Mouse (Mus musculus): ENCODE data around the gene Fcho2.

The Fcho2 gene

DNA sequence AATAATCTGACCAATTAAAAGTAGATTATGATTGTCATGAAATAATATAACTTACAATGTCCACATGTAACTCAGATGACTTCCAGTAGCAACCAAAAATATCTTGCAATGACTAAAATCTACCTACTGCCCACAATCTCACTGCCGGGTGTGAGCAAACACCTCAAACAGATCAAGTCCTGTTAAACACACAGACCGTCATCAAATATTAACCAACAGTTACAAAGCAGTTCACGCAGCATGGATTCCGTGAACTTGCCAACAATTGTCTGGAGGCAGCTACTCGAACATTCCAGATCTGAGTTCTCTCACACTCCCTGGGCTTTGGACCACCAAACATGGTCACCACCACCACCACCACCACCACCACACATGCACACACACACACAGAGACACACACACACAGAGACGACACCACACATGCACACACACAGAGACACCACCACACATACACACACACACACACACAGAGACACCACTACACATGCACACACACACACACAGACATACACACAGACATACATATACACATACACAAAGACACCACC lies 99.7 kb downstream of the Fcho2 start:
- DNase-seq (ENCODE audit: low read depth, low spot score) = no peak

DNA sequence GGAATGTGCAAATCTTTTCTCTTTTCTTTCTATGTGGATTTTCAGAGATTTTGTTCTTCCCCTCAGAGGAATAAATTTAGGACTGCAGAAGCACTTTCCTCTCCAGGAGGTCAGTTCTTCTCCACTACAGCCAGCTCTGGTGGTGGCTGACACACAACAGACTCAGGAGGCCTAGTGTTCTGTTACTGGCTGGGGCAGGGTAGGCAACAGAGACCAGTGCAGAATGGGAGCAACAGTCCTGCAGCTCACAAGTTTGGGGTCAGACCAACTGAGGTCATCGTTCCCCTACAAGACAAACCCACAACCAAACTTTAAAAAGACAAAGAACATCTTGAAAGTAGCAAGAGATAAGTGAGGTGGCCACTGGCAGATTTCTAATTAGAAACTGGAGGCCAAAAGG lies 104.6 kb downstream of the Fcho2 start:
- no peak for DNase-seq (ENCODE audit: low read depth, low spot score)

GRCm38 (mm10) chr13:98710236-98710635 lies 105.0 kb downstream of the Fcho2 start:
- no peak for DNase-seq (ENCODE audit: low read depth, low spot score)

DNA sequence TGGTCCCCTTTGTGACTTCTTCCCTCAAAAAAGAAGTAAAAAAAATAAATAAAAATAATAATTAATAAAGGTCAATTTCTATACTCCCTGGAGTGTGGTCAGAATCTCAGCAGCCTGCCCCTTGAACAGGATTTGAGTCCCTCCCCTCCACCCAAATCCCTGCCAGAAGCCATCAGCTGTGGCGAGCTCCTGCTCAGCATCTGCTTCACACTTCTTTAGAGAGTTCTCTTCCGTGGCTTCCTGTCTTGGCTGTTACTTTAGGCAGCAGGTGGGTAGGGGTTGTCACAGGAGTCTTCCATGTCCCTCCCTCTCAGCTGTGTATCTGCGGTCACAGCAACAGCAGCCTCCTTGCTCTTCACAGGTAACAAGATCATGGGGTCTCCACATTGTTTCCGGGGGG lies 109.7 kb downstream of the Fcho2 start:
- no peak for DNase-seq (ENCODE audit: low read depth, low spot score)

DNA sequence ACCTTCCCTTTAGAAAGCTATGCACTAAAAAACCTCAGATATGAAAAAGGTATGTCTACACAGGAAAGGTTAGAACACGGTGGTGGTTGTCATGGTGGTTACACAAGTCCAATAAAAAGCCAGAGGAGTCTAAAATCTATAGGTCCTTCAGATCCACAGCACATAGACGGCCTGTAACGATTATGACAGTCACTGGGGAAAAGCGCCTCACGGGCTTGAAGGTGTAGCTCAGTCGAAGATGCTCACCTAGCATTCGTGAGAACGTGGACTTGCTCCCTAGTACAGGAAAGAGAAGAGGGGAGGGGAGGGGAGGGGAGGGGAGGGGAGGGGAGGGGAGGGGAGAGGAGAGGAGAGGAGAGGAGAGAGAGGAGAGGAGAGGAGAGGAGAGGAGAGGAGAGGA lies 111.5 kb downstream of the Fcho2 start:
- no peak for DNase-seq (ENCODE audit: low read depth, low spot score)

- no peak for DNase-seq (ENCODE audit: low read depth, low spot score)
These were observed 112.9 kb downstream of the Fcho2 start for GRCm38 (mm10) chr13:98702361-98702760.

DNA sequence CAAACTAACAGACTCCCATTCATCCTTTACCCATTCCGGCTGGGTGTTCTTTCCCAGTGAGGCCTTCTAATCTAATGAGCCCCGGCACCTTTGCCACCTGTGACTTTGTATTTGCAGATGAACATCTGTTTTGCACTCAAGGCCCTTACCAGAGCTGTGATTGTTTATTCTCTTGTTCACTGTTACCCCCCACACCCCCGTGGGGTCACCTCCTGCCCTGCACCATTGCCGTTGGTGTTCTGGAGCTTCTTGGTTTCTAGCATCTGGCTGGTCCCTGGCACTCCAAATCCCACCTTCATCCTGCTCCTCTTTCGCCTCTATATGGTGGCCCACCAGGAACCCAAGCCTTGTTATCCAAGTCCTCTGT lies 114.0 kb downstream of the Fcho2 start:
- no peak for DNase-seq (ENCODE audit: low read depth, low spot score)

DNA sequence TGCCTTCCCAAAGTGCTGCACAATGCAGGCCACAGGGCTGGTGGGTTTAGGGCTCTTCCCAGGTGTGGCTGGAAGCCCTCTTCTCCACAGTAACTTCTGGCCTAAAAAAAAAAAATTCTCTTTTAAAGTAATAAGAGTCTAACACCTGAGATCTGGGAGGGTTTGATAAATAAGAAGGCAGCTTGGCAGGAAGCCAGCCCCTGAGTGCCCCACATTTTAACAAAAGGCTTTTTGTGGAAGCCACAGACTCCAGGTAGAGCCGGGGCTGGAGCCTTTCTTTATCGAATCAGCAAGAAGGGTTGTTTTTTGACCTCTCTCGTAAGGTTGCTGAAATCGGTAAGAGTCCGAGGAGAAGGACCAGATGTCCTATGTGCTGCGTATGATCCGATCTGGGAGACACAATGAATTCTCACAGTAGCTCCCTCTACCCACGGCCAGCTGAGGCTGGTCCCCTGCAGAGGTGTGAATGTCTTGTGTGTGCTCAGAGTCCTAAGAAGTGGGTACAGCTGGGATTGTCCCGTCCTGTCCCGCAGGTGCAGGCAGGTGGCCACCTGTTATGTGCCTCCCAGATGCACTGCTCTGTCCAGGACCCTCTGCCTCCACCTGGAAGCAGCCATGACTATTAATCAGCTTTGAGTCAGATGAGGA lies 114.5 kb downstream of the Fcho2 start:
- no peak for DNase-seq (ENCODE audit: low read depth, low spot score)

GRCm38 (mm10) chr13:98699982-98700540 lies 115.2 kb downstream of the Fcho2 start:
- DNase-seq (ENCODE audit: low read depth, low spot score) = no peak

- DNase-seq (ENCODE audit: low read depth, low spot score) = no peak
These were observed 116.1 kb downstream of the Fcho2 start for GRCm38 (mm10) chr13:98699051-98699744.

DNA sequence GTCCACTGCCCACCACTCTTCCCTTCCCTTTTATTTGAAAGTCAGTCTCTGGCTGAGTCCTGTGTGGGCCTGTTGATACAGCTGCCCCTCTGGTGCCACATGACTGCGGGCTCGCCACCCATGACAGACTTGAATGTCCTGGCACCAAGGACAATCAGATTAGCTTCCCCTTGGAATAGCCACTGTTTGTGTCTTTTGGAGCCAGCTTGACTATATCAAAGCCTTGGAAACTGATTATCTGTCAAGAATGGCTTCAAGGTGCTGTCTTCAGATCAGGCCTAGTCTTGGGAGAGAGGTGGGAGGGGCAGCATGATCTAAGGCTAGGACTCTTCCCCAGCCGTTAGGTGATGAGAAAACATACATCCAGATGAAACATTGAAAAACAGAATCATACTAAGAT lies 118.5 kb downstream of the Fcho2 start:
- DNase-seq (ENCODE audit: low read depth, low spot score) = no peak

DNA sequence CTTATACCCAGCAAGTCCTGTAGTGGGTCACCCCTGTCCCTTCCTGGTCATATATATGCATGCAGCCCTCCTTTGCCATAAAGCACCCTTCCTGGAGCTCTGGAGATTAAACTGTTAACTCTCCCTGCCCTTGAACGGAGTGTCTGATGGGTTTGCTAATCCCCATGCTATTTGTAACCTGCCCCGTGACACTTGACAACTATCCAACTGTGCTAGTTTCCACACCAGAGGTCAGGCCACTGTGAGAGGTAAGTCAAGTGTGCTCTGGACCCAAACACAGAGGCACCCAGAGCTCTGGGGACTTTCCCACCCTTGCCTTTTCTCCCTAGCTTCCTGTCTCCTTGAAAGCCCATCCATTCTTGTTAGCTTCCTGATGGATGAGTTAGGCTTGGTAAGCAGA lies 119.7 kb downstream of the Fcho2 start:
- DNase-seq (ENCODE audit: low read depth, low spot score) = no peak

DNA sequence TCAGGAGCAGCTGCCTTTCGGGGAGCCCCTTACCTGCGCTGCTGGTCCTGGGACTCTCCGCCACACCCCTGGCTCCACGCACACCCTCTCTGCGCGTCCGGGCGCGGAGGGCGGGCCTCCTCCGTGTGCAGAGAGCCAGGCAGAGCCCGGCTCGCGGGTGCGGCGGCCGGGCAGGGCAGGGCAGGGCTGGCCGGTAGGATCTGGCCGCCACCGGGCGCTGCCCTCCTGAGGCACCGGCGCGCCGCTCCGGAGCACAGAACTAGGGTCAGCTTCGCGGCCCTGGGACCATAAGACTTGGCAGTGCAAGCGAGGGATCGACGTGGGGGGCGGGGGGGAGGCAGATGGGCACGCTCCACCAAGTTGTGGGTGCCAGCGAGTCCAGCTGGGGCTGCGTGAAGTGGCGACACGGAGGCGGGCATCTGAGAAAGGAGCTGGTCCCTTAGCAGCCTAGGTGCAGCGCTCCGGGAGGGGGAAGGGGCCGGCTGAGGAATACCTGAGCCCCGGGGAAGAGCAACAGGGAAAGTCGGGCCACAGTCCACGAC lies 120.4 kb downstream of the Fcho2 start, which contains the start of gene Tmem171:
Tmem171 (minus strand) TSS at position 62 of the 542 bp plus-strand sequence.
- DNase-seq (ENCODE audit: low read depth, low spot score) = no peak

DNA sequence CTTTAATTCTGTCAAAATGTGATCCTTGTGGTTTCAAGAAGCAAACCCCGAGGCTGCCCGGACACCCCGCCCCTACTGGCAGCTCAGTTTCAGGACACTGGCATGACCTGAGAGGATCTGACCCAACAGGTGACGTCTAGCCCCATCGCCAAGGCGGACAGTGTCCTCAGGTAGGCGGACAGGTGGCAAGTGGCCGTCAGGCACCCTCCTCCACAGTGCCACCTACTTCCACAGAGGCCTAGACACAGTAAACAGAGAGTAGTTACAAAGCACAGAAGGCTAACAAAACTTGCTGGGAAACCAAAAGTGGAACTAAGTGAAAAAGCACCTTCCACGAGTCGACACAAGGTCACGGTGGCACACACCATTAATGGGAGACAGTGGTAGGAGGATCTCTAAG lies 121.9 kb downstream of the Fcho2 start:
- no peak for DNase-seq (ENCODE audit: low read depth, low spot score)

DNA sequence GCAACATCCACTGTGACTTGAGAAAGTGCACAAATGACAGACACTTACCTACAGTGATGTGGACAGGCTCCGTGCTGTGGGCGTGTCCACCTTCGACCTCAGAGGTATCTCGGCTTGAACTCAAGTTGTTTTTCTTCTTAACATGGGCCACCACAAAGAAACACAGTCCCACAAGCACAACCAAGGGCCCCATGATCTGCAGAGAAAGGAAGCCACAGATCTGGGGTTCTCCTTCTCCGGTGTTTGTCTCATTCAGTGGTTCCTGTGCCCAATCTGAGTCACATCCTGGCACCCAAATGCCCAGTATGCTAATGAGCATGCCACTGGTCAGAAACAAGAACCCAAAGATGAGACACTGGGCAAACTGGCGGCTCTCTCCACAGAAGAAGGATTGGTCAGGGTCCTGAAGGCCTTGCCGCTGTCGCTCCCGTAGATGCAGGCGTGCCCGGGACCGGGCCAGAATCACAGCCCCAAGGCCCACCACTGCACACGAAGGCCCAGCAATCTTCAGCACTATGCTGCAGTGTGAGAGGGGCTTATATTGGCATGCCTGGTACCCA lies 123.2 kb downstream of the Fcho2 start:
- DNase-seq (ENCODE audit: low read depth, low spot score) = no peak

DNA sequence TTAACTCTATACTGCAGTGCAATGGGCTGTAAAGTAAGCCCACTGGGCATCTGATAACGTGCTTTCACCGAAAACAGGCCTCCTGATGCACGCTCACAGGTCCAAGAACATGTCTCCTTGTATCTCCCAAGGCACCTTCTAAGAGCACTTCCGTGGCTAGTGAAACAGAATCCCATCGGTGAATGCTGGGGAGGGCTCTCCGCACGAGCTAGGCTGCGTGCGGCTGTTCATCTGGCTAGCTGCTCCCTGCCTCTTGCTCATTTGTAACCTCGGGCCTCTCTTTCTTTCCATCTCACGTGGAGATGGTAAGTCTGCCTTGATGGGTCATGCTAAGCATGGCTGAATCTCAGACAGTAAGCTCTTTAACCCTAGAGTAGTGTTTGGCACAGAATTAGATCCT lies 124.4 kb downstream of the Fcho2 start:
- no peak for DNase-seq (ENCODE audit: low read depth, low spot score)

GRCm38 (mm10) chr13:98689605-98690290 lies 125.5 kb downstream of the Fcho2 start:
- DNase-seq (ENCODE audit: low read depth, low spot score) = no peak

GRCm38 (mm10) chr13:98687931-98688330 lies 127.3 kb downstream of the Fcho2 start:
- DNase-seq (ENCODE audit: low read depth, low spot score) = no peak

- DNase-seq (ENCODE audit: low read depth, low spot score) = no peak
These were observed 130.9 kb downstream of the Fcho2 start for GRCm38 (mm10) chr13:98684144-98684900.

DNA sequence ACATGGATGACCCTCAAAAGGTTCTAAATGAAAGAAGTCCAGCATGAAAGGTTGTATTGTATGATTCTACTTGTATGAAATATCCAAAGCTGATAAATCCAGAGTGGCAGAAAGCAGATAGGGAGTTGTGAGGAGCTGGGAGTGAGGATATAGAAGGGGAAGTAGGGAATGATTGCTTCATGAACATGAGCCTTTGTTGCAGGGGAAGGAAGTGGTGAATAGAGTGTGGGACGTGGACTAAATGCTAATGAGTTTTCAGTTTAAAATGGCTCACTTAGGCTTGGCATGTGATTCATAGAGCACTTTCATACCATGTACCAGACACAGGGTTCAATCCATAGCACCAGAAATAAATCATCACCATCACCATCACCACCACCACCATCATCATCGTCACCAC lies 131.8 kb downstream of the Fcho2 start:
- no peak for DNase-seq (ENCODE audit: low read depth, low spot score)

- no peak for DNase-seq (ENCODE audit: low read depth, low spot score)
These were observed 134.7 kb downstream of the Fcho2 start for GRCm38 (mm10) chr13:98680470-98681060.

Measured in ES-CJ7 (cell line).